In genomic region chr1:176961716-176962115, GRCm38 (mm10) we compare ENCODE assay signal across 16 mouse cellular contexts.
"Had no signal": no experiment of that assay in that cellular context is flagged by ENCODE, and none has a peak within 500 bp of the region (broad histone marks: within the 10 kb centered on the region; RNA-seq: fewer than 3 reads in every experiment).

No protein-coding gene starts in this region.

- H3K27me3 ChIP-seq: lung, embryonic 15.5 days; megakaryocyte, embryonic 14.5 days; midbrain, embryonic 13.5 days; midbrain, embryonic 15.5 days; neural tube, embryonic 12.5 days had no signal

- H3K4me1 ChIP-seq: lung, embryonic 15.5 days; midbrain, embryonic 13.5 days; midbrain, embryonic 15.5 days; neural tube, embryonic 12.5 days had no signal

- H3K4me3 ChIP-seq: lung, embryonic 15.5 days; megakaryocyte, embryonic 14.5 days; midbrain, embryonic 13.5 days; midbrain, embryonic 15.5 days; neural tube, embryonic 12.5 days had no signal

- H3K4me2 ChIP-seq: lung, embryonic 15.5 days; midbrain, embryonic 11.5 days; midbrain, embryonic 13.5 days; midbrain, embryonic 15.5 days; neural tube, embryonic 12.5 days had no signal

- ATAC-seq: lung, postnatal 0 days; midbrain, embryonic 13.5 days; midbrain, embryonic 15.5 days had no signal

- H3K9me3 ChIP-seq: lung, embryonic 15.5 days; megakaryocyte, embryonic 14.5 days; midbrain, embryonic 13.5 days; midbrain, embryonic 15.5 days; neural tube, embryonic 12.5 days had no signal

- H3K9ac ChIP-seq: lung, embryonic 15.5 days; midbrain, embryonic 13.5 days; midbrain, embryonic 15.5 days; neural tube, embryonic 12.5 days had no signal

- H3K27ac ChIP-seq: lung, embryonic 15.5 days; macrophage; midbrain, embryonic 13.5 days; midbrain, embryonic 15.5 days; neural tube, embryonic 12.5 days had no signal

- H3K36me3 ChIP-seq: lung, embryonic 15.5 days; midbrain, embryonic 15.5 days; neural tube, embryonic 12.5 days had no signal

- DNase-seq: lung, adult 2 months; lung, postnatal 14 days; lung, postnatal 36 days; right cerebral cortex, postnatal 14 days; spleen, adult 18-20 months; thymus, adult 18-20 months; thymus, postnatal 14 days; thymus, postnatal 36 days had no signal
